ENCODE assay signal across 27 mouse cellular contexts in genomic region chr16:6128314-6128713, GRCm38 (mm10).
DNase-seq lines count a peak whose midpoint lies in the region; ATAC-seq lines count a peak whose summit lies in the region.
"Had no signal": no experiment of that assay in that cellular context is flagged by ENCODE, and none has a peak within 500 bp of the region (broad histone marks: within the 10 kb centered on the region; RNA-seq: fewer than 3 reads in every experiment).

No protein-coding gene starts in this region.

- DNase-seq in brain, adult 2 months (ENCODE audit: low read depth, low spot score): peak; percentile 31
- DNase-seq in cerebellum, postnatal 36 days: no peak
- DNase-seq in heart, adult 9 months (ENCODE audit: low spot score in 2 of 2): no peak
- DNase-seq: adrenal gland, adult 8-10 months; adrenal gland, postnatal 25 days; cerebellum, adult 11 months; cerebellum, adult 2 months; cerebellum, adult 9-11 months; cerebellum, postnatal 25 days; gastrocnemius, postnatal 36 days; heart, adult 2 months; kidney, adult 11 months; kidney, adult 8-10 months had no signal

- peaks cover 3% of the 10 kb centered on the region for H3K36me3 ChIP-seq in megakaryocyte, embryonic 14.5 days (replicated peaks; ENCODE audit: low read length)
- H3K36me3 ChIP-seq: embryonic facial prominence, embryonic 12.5 days; embryonic facial prominence, embryonic 15.5 days; forebrain, embryonic 12.5 days; G1E; hindbrain, embryonic 10.5 days; hindbrain, embryonic 13.5 days; intestine, embryonic 15.5 days had no signal

- no peaks in the 10 kb centered on the region for H3K27me3 ChIP-seq in megakaryocyte, embryonic 14.5 days (replicated peaks)
- H3K27me3 ChIP-seq: CH12.LX; embryonic facial prominence, embryonic 12.5 days; embryonic facial prominence, embryonic 15.5 days; forebrain, embryonic 12.5 days; hindbrain, embryonic 13.5 days; intestine, embryonic 15.5 days had no signal

- peak overlapping the region; percentile 31 for H3K4me3 ChIP-seq in megakaryocyte, embryonic 14.5 days (replicated peaks)
- H3K4me3 ChIP-seq: embryonic facial prominence, embryonic 12.5 days; embryonic facial prominence, embryonic 15.5 days; forebrain, embryonic 12.5 days; heart, adult 2 months; hindbrain, embryonic 10.5 days; hindbrain, embryonic 13.5 days; intestine, embryonic 15.5 days had no signal

- no peaks in the 10 kb centered on the region for H3K9me3 ChIP-seq in megakaryocyte, embryonic 14.5 days
- H3K9me3 ChIP-seq: embryonic facial prominence, embryonic 12.5 days; embryonic facial prominence, embryonic 15.5 days; forebrain, embryonic 12.5 days; hindbrain, embryonic 10.5 days; hindbrain, embryonic 13.5 days; intestine, embryonic 15.5 days had no signal

- no peak for ATAC-seq in megakaryocyte, adult 5-6 weeks (ENCODE audit: poor library complexity, severe bottlenecking)
- peak; percentile 83 to 89 for ATAC-seq in hematopoietic stem cell, adult 5-6 weeks (replicated peaks in 1 of 2; ENCODE audit: insufficient read depth in 1 of 2, low FRiP score in 2 of 2, low TSS enrichment in 1 of 2, low read depth in 1 of 2, poor library complexity in 2 of 2, severe bottlenecking in 2 of 2)
- ATAC-seq: activated CD4-positive, CD25-positive, alpha-beta regulatory T cell, adult 4 months; forebrain, embryonic 16.5 days; hindbrain, embryonic 16.5 days; intestine, embryonic 15.5 days had no signal

- peaks cover 56% of the 10 kb centered on the region for H3K4me1 ChIP-seq in megakaryocyte, embryonic 14.5 days
- H3K4me1 ChIP-seq: embryonic facial prominence, embryonic 12.5 days; embryonic facial prominence, embryonic 15.5 days; forebrain, embryonic 12.5 days; hindbrain, embryonic 10.5 days; hindbrain, embryonic 13.5 days; intestine, embryonic 15.5 days had no signal
